Mouse (Mus musculus) G1E (cell line): ENCODE measurements around the gene Car12. TPM values are rescaled to one million over a fixed set of nuclear protein-coding genes. Genes with fewer than 3 reads are reported as not detected.
"Not testable (repeated sequence)": the region's sequence is repeated elsewhere in the genome, so short reads cannot be mapped to it uniquely, and the experiment has no call there.

Experiments
- ATAC-seq: 2 replicates; pipeline ENCODE4 v1.8.0; 2016; ENCODE audit warnings: mild to moderate bottlenecking; ENCODE audit not compliant: insufficient number of reproducible peaks, poor library complexity, low FRiP score, severe bottlenecking; ENCODE audit errors: extremely low read depth
- DNase-seq: peaks from one replicate; pipeline ENCODE4 v3.0.0; 2012; ENCODE audit warnings: low spot score
- H3K27me3 ChIP-seq: 2 replicates; pipeline ENCODE4 v1.6.1; 2012; ENCODE audit warnings: mild to moderate bottlenecking, low read length, inconsistent platforms; ENCODE audit not compliant: insufficient read depth
- H3K36me3 ChIP-seq: replicated peaks from 2 replicates; pipeline ENCODE3; 2012; ENCODE audit warnings: mild to moderate bottlenecking, inconsistent platforms
- H3K4me1 ChIP-seq: 2 replicates; pipeline ENCODE4 v1.6.1; 2012; ENCODE audit warnings: low read depth, low read length, inconsistent platforms, mixed read lengths; ENCODE audit not compliant: insufficient read depth
- H3K4me3 ChIP-seq: 2 replicates; pipeline ENCODE4 v1.5.1; 2012; ENCODE audit warnings: low read depth, mild to moderate bottlenecking, inconsistent platforms, low read length, moderate library complexity, mixed read lengths
- H3K9me3 ChIP-seq: replicated peaks from 2 replicates; pipeline ENCODE4 v1.6.1; 2012; ENCODE audit warnings: inconsistent platforms
- CTCF ChIP-seq: IDR thresholded peaks from 2 replicates; pipeline ENCODE4 v1.5.1; 2012; ENCODE audit warnings: low read depth, low read length, inconsistent platforms, mixed read lengths
- GATA1 ChIP-seq: IDR thresholded peaks from 2 replicates; pipeline ENCODE4 v1.6.1; 2012; ENCODE audit warnings: borderline replicate concordance, low read length, inconsistent platforms, mixed read lengths
- GATA2 ChIP-seq: IDR thresholded peaks from 2 replicates; pipeline ENCODE4 v1.6.1; 2012; ENCODE audit warnings: low read depth, low read length, inconsistent platforms, borderline replicate concordance
- POLR2AphosphoS5 ChIP-seq: IDR thresholded peaks from 2 replicates; pipeline ENCODE4 v1.6.1; 2012; ENCODE audit warnings: low read depth, low read length, inconsistent platforms; ENCODE audit not compliant: insufficient replicate concordance
- TAL1 ChIP-seq: conservative IDR thresholded peaks from 2 replicates; pipeline ENCODE4 v1.6.1; 2012; ENCODE audit warnings: low read depth, low read length, inconsistent platforms, mixed read lengths
- polyA plus RNA-seq: library from polyadenylated mRNA; stranded (reverse); fragments of >175 nt; gene quantifications from 2 replicates; pipeline ENCODE4 v1.2.3, GENCODE M21; 2012
- total RNA-seq, 2 experiments: library from RNA; stranded (forward) in 1 of 2; stranded (reverse) in 1 of 2; fragments of 200-1000 nt in 1 of 2; fragments of >200 nt in 1 of 2; fragmentation: Nextera tagmentation in 1 of 2; gene quantifications; 2 replicates each; pipeline ENCODE4 v1.2.3; 2014 to 2017

Gene Car12
- total and polyA plus RNA-seq, 3 experiments: 0.05 TPM; not detected in 2

GRCm38 (mm10) chr9:66796739-66797138, 83.3 kb downstream of the Car12 start, which contains the start of gene Gm10647:
TSS of gene Gm10647 (plus strand) at chr9:66797039.
- Histone ChIP-seq H3K4me3 (peak within 1 kb of the TSS; percentile 76; the same call in 1 of the 2 replicates), H3K4me1 (peaks cover 21% of the 10 kb centered on the region), H3K27me3 (peaks cover 13% of the 10 kb centered on the region), H3K9me3 (no peaks in the 10 kb centered on the region), H3K36me3 (no peaks in the 10 kb centered on the region)
- no peak for TF ChIP-seq GATA1
- ATAC-seq (no peak), DNase-seq (no peak)

- TF ChIP-seq CTCF (no peak), POLR2AphosphoS5 (no peak), GATA1 (no peak), GATA2 (no peak), TAL1 (no peak)
- no peak for DNase-seq
- Histone ChIP-seq H3K4me3 (no peak overlapping the region), H3K27me3 (peaks cover 5% of the 10 kb centered on the region), H3K9me3 (no peaks in the 10 kb centered on the region), H3K4me1 (no peaks in the 10 kb centered on the region), H3K36me3 (no peaks in the 10 kb centered on the region)
- ATAC-seq: no peak
These were observed 88.5 kb downstream of the Car12 start for GRCm38 (mm10) chr9:66801947-66802346.

GRCm38 (mm10) chr9:66805951-66806350, 92.5 kb downstream of the Car12 start:
- not testable (repeated sequence) for ATAC-seq, H3K4me1 ChIP-seq, DNase-seq, H3K9me3 ChIP-seq, H3K27me3 ChIP-seq, H3K4me3 ChIP-seq, H3K36me3 ChIP-seq

GRCm38 (mm10) chr9:66813392-66813791, 99.9 kb downstream of the Car12 start:
- TF ChIP-seq TAL1: no peak
- TF ChIP-seq GATA1: no peak
- TF ChIP-seq CTCF: no peak
- no peak for TF ChIP-seq POLR2AphosphoS5
- TF ChIP-seq GATA2: no peak
- no peaks in the 10 kb centered on the region for H3K4me1 ChIP-seq
- peaks cover 12% of the 10 kb centered on the region for H3K27me3 ChIP-seq
- no peak for DNase-seq
- ATAC-seq: no peak
- no peaks in the 10 kb centered on the region for H3K9me3 ChIP-seq
- no peak overlapping the region for H3K4me3 ChIP-seq
- no peaks in the 10 kb centered on the region for H3K36me3 ChIP-seq

Other genes starting within 250 kb of the Car12 start
- not detected in 2 replicates for gene Fbxl22, start 199.1 kb upstream of the Car12 start, total RNA-seq (2014; fragmentation: Nextera tagmentation)
- 0.44 and 0.64 TPM in 2 replicates for gene Fbxl22, start 199.1 kb upstream of the Car12 start, total RNA-seq (2017)
- gene Fbxl22, start 199.1 kb upstream of the Car12 start, polyA plus RNA-seq: 0.10 and 0.15 TPM in 2 replicates
- 64.7 and 73.9 TPM in 2 replicates for gene Usp3, start 120.5 kb upstream of the Car12 start, total RNA-seq (2014; fragmentation: Nextera tagmentation)
- gene Usp3, start 120.5 kb upstream of the Car12 start, total RNA-seq (2017): 35.5 and 39.7 TPM in 2 replicates
- gene Usp3, start 120.5 kb upstream of the Car12 start, polyA plus RNA-seq: 12.8 and 15.1 TPM in 2 replicates
- gene Aph1b, start 81.8 kb downstream of the Car12 start, total RNA-seq (2014; fragmentation: Nextera tagmentation): 0.29 and 0.98 TPM in 2 replicates
- gene Aph1b, start 81.8 kb downstream of the Car12 start, total RNA-seq (2017): 0.98 and 0.99 TPM in 2 replicates
- gene Aph1b, start 81.8 kb downstream of the Car12 start, polyA plus RNA-seq: 0.01 and 0.04 TPM in 2 replicates
- gene Gm10647, start 83.4 kb downstream of the Car12 start, total RNA-seq (2014; fragmentation: Nextera tagmentation): not detected in 2 replicates
- 0.22 and 0.23 TPM in 2 replicates for gene Gm10647, start 83.4 kb downstream of the Car12 start, total RNA-seq (2017)
- gene Gm10647, start 83.4 kb downstream of the Car12 start, polyA plus RNA-seq: not detected in 2 replicates
- gene Aph1c, start 121.0 kb downstream of the Car12 start, total RNA-seq (2014; fragmentation: Nextera tagmentation): not detected in 2 replicates
- gene Aph1c, start 121.0 kb downstream of the Car12 start, total RNA-seq (2017): 0.12 and 0.16 TPM in 2 replicates
- gene Aph1c, start 121.0 kb downstream of the Car12 start, polyA plus RNA-seq: not detected in 2 replicates
- 40.6 and 44.3 TPM in 2 replicates for gene Rab8b, start 206.0 kb downstream of the Car12 start, total RNA-seq (2014; fragmentation: Nextera tagmentation)
- gene Rab8b, start 206.0 kb downstream of the Car12 start, total RNA-seq (2017): 107 and 121 TPM in 2 replicates
- 2.5 and 4.9 TPM in 2 replicates for gene Rab8b, start 206.0 kb downstream of the Car12 start, polyA plus RNA-seq
- 211 and 212 TPM in 2 replicates for gene Rps27l, start 232.4 kb downstream of the Car12 start, total RNA-seq (2014; fragmentation: Nextera tagmentation)
- gene Rps27l, start 232.4 kb downstream of the Car12 start, total RNA-seq (2017): 344 and 363 TPM in 2 replicates
- gene Rps27l, start 232.4 kb downstream of the Car12 start, polyA plus RNA-seq: 113 and 208 TPM in 2 replicates